Mouse (Mus musculus) forebrain, embryonic 12.5 days (tissue): ENCODE measurements around the gene Unc50. TPM values are rescaled to one million over a fixed set of nuclear protein-coding genes. Genes with fewer than 3 reads are reported as not detected.

ENCODE experiments used
- ATAC-seq: fragments of 200-750 bp; cut with Nextera tagmentation; 2 replicates; pipeline ENCODE4 v1.8.0; 2017; ENCODE audit warnings: moderate TSS enrichment; ENCODE audit not compliant: low FRiP score
- H3K27ac ChIP-seq: fragments of 300-500 bp; sonication (generic); 2 replicates; pipeline ENCODE4 v1.5.1; 2016; ENCODE audit warnings: mild to moderate bottlenecking
- H3K27me3 ChIP-seq: fragments of 300-500 bp; sonication (generic); 2 replicates; pipeline ENCODE4 v1.6.1; 2016; ENCODE audit warnings: mild to moderate bottlenecking
- H3K36me3 ChIP-seq: fragments of 300-500 bp; sonication (generic); replicated peaks from 2 replicates; pipeline ENCODE4 v1.6.1; 2016; ENCODE audit warnings: mild to moderate bottlenecking
- H3K4me1 ChIP-seq: fragments of 300-500 bp; sonication (generic); 2 replicates; pipeline ENCODE4 v1.6.1; 2016
- H3K4me2 ChIP-seq: fragments of 300-500 bp; sonication (generic); 2 replicates; pipeline ENCODE4 v1.6.1; 2016; ENCODE audit warnings: mild to moderate bottlenecking, moderate library complexity
- H3K4me3 ChIP-seq: fragments of 300-500 bp; sonication (generic); replicated peaks from 2 replicates; pipeline ENCODE4 v1.5.1; 2016; ENCODE audit warnings: mild to moderate bottlenecking
- H3K9ac ChIP-seq: fragments of 300-500 bp; sonication (generic); 2 replicates; pipeline ENCODE4 v1.6.1; 2016; ENCODE audit warnings: mild to moderate bottlenecking
- H3K9me3 ChIP-seq: fragments of 300-500 bp; sonication (generic); 2 replicates; pipeline ENCODE4 v1.6.1; 2016
- WGBS: fragments of 180-500 bp; shearing (Covaris S2); methylation state at CpG from one replicate; pipeline ENCODE4 v1.1.7; 2016; 5-methylcytosine and 5-hydroxymethylcytosine counted together
- polyA plus RNA-seq: library from polyadenylated mRNA; unstranded; fragments of >200 nt; fragmentation: Nextera tagmentation; extraction: Ambion mirVana; gene quantifications from 2 replicates; pipeline ENCODE4 v1.2.1, GENCODE M21; 2016

Gene Unc50
- 108 and 110 TPM in 2 replicates for polyA plus RNA-seq

GRCm38 (mm10) chr1:37429366-37430296 lies at the start of gene Unc50, which contains the start of gene Coa5:
Gene Unc50, plus strand, starts transcription at chr1:37430139.
Gene Coa5, minus strand, starts transcription at chr1:37430103.
- H3K4me1 ChIP-seq: peaks cover 19% of the 10 kb centered on the region
- peak; percentile 99 for ATAC-seq
- H3K4me2 ChIP-seq: peak within 1 kb of the TSS; percentile 74
- H3K4me3 ChIP-seq: peak within 1 kb of the TSS; percentile 91
- no peaks in the 10 kb centered on the region for H3K27me3 ChIP-seq
- WGBS: 3% methylated on average over 57 of the region's 57 CpGs
- H3K36me3 ChIP-seq: peaks cover 29% of the 10 kb centered on the region
- peak within 1 kb of the TSS; percentile 81 for H3K9ac ChIP-seq
- H3K27ac ChIP-seq: peak within 1 kb of the TSS; percentile 69
- H3K9me3 ChIP-seq: no peaks in the 10 kb centered on the region

GRCm38 (mm10) chr1:37380913-37381312 lies 49.0 kb upstream of the Unc50 start:
- ATAC-seq: no peak
- Histone ChIP-seq H3K9me3 (no peaks in the 10 kb centered on the region), H3K27me3 (no peaks in the 10 kb centered on the region), H3K36me3 (peaks cover 20% of the 10 kb centered on the region), H3K4me3 (no peak overlapping the region), H3K4me1 (no peaks in the 10 kb centered on the region; the same call in 1 of the 2 replicates), H3K27ac (no peak overlapping the region), H3K9ac (no peak overlapping the region), H3K4me2 (no peak overlapping the region)
- WGBS: 98% methylated on average over 5 of the region's 5 CpGs

- 90% methylated on average over 3 of the region's 3 CpGs for whole genome bisulfite sequencing
- Histone ChIP-seq H3K27ac (no peak overlapping the region), H3K27me3 (no peaks in the 10 kb centered on the region), H3K9me3 (no peaks in the 10 kb centered on the region), H3K9ac (no peak overlapping the region), H3K4me1 (no peaks in the 10 kb centered on the region; the same call in 1 of the 2 replicates), H3K36me3 (peaks cover 17% of the 10 kb centered on the region; the same call in 1 of the 2 replicates), H3K4me3 (no peak overlapping the region), H3K4me2 (no peak overlapping the region)
- ATAC-seq: no peak
Measured at GRCm38 (mm10) chr1:37384304-37384703, 45.6 kb upstream of the Unc50 start.

- Histone ChIP-seq H3K4me3 (no peak overlapping the region), H3K4me1 (no peaks in the 10 kb centered on the region; the same call in 1 of the 2 replicates), H3K36me3 (peaks cover 15% of the 10 kb centered on the region), H3K27me3 (no peaks in the 10 kb centered on the region), H3K4me2 (no peak overlapping the region), H3K9me3 (no peaks in the 10 kb centered on the region), H3K9ac (no peak overlapping the region), H3K27ac (no peak overlapping the region)
- 81% methylated on average over 7 of the region's 7 CpGs for WGBS
- ATAC-seq: no peak
Measured at GRCm38 (mm10) chr1:37386448-37386971, 43.4 kb upstream of the Unc50 start.

GRCm38 (mm10) chr1:37393174-37393573 lies 36.8 kb upstream of the Unc50 start:
- WGBS: 80% methylated on average over 5 of the region's 5 CpGs
- H3K4me2 ChIP-seq: no peak overlapping the region
- no peak for ATAC-seq
- H3K27me3 ChIP-seq: no peaks in the 10 kb centered on the region
- H3K4me1 ChIP-seq: no peaks in the 10 kb centered on the region
- H3K4me3 ChIP-seq: no peak overlapping the region
- H3K36me3 ChIP-seq: peaks cover 30% of the 10 kb centered on the region
- no peak overlapping the region for H3K9ac ChIP-seq
- no peaks in the 10 kb centered on the region for H3K9me3 ChIP-seq
- no peak overlapping the region for H3K27ac ChIP-seq

- 56% methylated on average over 1 of the region's 1 CpGs for WGBS
- H3K36me3 ChIP-seq: peaks cover 21% of the 10 kb centered on the region
- no peak overlapping the region for H3K9ac ChIP-seq
- H3K27me3 ChIP-seq: no peaks in the 10 kb centered on the region
- no peak overlapping the region for H3K27ac ChIP-seq
- no peak overlapping the region for H3K4me3 ChIP-seq
- no peaks in the 10 kb centered on the region for H3K9me3 ChIP-seq
- no peak for ATAC-seq
- no peaks in the 10 kb centered on the region; the same call in 1 of the 2 replicates for H3K4me1 ChIP-seq
- H3K4me2 ChIP-seq: no peak overlapping the region
Measured at GRCm38 (mm10) chr1:37396481-37396880, 33.5 kb upstream of the Unc50 start.

GRCm38 (mm10) chr1:37398961-37399360 lies 31.0 kb upstream of the Unc50 start:
- 82% methylated on average over 3 of the region's 3 CpGs for WGBS
- H3K4me1 ChIP-seq: no peaks in the 10 kb centered on the region; the same call in 1 of the 2 replicates
- H3K4me2 ChIP-seq: no peak overlapping the region
- H3K27me3 ChIP-seq: no peaks in the 10 kb centered on the region
- no peaks in the 10 kb centered on the region for H3K9me3 ChIP-seq
- ATAC-seq: no peak
- peaks cover 14% of the 10 kb centered on the region for H3K36me3 ChIP-seq
- H3K9ac ChIP-seq: no peak overlapping the region; the same call in 1 of the 2 replicates
- H3K27ac ChIP-seq: no peak overlapping the region
- H3K4me3 ChIP-seq: no peak overlapping the region

GRCm38 (mm10) chr1:37399734-37400133 lies 30.2 kb upstream of the Unc50 start:
- no peak for ATAC-seq
- no peak overlapping the region for H3K4me2 ChIP-seq
- H3K27ac ChIP-seq: 0 out of 2 replicates have a peak overlapping the region, but pooled peaks have one; percentile 5
- H3K4me3 ChIP-seq: no peak overlapping the region
- peaks cover 12% of the 10 kb centered on the region for H3K36me3 ChIP-seq
- no peak overlapping the region for H3K9ac ChIP-seq
- WGBS: 77% methylated on average over 8 of the region's 8 CpGs
- no peaks in the 10 kb centered on the region for H3K9me3 ChIP-seq
- H3K27me3 ChIP-seq: no peaks in the 10 kb centered on the region
- H3K4me1 ChIP-seq: no peaks in the 10 kb centered on the region; the same call in 1 of the 2 replicates

GRCm38 (mm10) chr1:37401687-37402086 lies 28.3 kb upstream of the Unc50 start:
- no peak overlapping the region for H3K27ac ChIP-seq
- no peak for ATAC-seq
- H3K4me2 ChIP-seq: no peak overlapping the region
- no peaks in the 10 kb centered on the region for H3K9me3 ChIP-seq
- no peak overlapping the region for H3K9ac ChIP-seq
- 61% methylated on average over 4 of the region's 4 CpGs for WGBS
- H3K36me3 ChIP-seq: peaks cover 4% of the 10 kb centered on the region; the same call in 1 of the 2 replicates
- no peak overlapping the region for H3K4me3 ChIP-seq
- H3K27me3 ChIP-seq: no peaks in the 10 kb centered on the region
- no peaks in the 10 kb centered on the region; the same call in 1 of the 2 replicates for H3K4me1 ChIP-seq

GRCm38 (mm10) chr1:37405137-37405536 lies 24.8 kb upstream of the Unc50 start:
- 86% methylated on average over 2 of the region's 2 CpGs for WGBS
- ATAC-seq: no peak
- Histone ChIP-seq H3K4me1 (no peaks in the 10 kb centered on the region), H3K4me2 (no peak overlapping the region), H3K4me3 (no peak overlapping the region), H3K36me3 (no peaks in the 10 kb centered on the region), H3K9ac (no peak overlapping the region), H3K27me3 (no peaks in the 10 kb centered on the region), H3K27ac (no peak overlapping the region), H3K9me3 (no peaks in the 10 kb centered on the region)

GRCm38 (mm10) chr1:37407228-37407627 lies 22.7 kb upstream of the Unc50 start:
- Histone ChIP-seq H3K9ac (no peak overlapping the region), H3K4me1 (no peaks in the 10 kb centered on the region), H3K27ac (no peak overlapping the region), H3K4me3 (no peak overlapping the region), H3K9me3 (no peaks in the 10 kb centered on the region), H3K36me3 (no peaks in the 10 kb centered on the region), H3K27me3 (no peaks in the 10 kb centered on the region), H3K4me2 (no peak overlapping the region)
- no peak for ATAC-seq
- WGBS: 83% methylated on average over 8 of the region's 8 CpGs

- no peaks in the 10 kb centered on the region for H3K36me3 ChIP-seq
- no peak overlapping the region for H3K4me2 ChIP-seq
- ATAC-seq: no peak
- H3K4me1 ChIP-seq: no peaks in the 10 kb centered on the region
- WGBS: 91% methylated on average over 8 of the region's 8 CpGs
- H3K9ac ChIP-seq: no peak overlapping the region
- H3K27ac ChIP-seq: no peak overlapping the region
- H3K4me3 ChIP-seq: no peak overlapping the region
- no peaks in the 10 kb centered on the region for H3K27me3 ChIP-seq
- no peaks in the 10 kb centered on the region for H3K9me3 ChIP-seq
Measured at GRCm38 (mm10) chr1:37408059-37408458, 21.9 kb upstream of the Unc50 start.
